In genomic region chr9:115841684-115842083, GRCm38 (mm10) we compare ENCODE assay signal across 22 mouse cellular contexts.
"Had no signal": no experiment of that assay in that cellular context is flagged by ENCODE, and none has a peak within 500 bp of the region (broad histone marks: within the 10 kb centered on the region; RNA-seq: fewer than 3 reads in every experiment).

No protein-coding gene starts in this region.

- H3K27ac ChIP-seq: kidney, postnatal 0 days; layer of hippocampus, adult 2 months; limb, embryonic 10.5 days; limb, embryonic 13.5 days; liver, embryonic 13.5 days; macrophage; midbrain, embryonic 12.5 days; midbrain, embryonic 15.5 days; neural tube, embryonic 12.5 days; neural tube, embryonic 15.5 days; stomach, postnatal 0 days had no signal

- H3K9ac ChIP-seq: limb, embryonic 13.5 days; liver, embryonic 13.5 days; lung, embryonic 14.5 days; midbrain, embryonic 12.5 days; midbrain, embryonic 15.5 days; neural tube, embryonic 12.5 days; neural tube, embryonic 15.5 days had no signal

- DNase-seq: kidney, postnatal 25 days; layer of hippocampus, adult 9-11 months; liver; liver, embryonic 13.5 days; lung, embryonic 14.5 days; right cerebral cortex, adult 18-20 months; right cerebral cortex, postnatal 14 days; right cerebral cortex, postnatal 4 days; thymus, adult 2 months; thymus, postnatal 14 days; thymus, postnatal 4 days had no signal

- H3K4me3 ChIP-seq: layer of hippocampus, adult 2 months; limb, embryonic 10.5 days; limb, embryonic 13.5 days; liver, embryonic 13.5 days; midbrain, embryonic 12.5 days; midbrain, embryonic 15.5 days; neural tube, embryonic 12.5 days; neural tube, embryonic 15.5 days had no signal

- H3K9me3 ChIP-seq: limb, embryonic 10.5 days; limb, embryonic 13.5 days; liver, embryonic 13.5 days; midbrain, embryonic 12.5 days; midbrain, embryonic 15.5 days; neural tube, embryonic 12.5 days; neural tube, embryonic 15.5 days had no signal

- H3K4me1 ChIP-seq: limb, embryonic 10.5 days; limb, embryonic 13.5 days; liver, embryonic 13.5 days; midbrain, embryonic 15.5 days had no signal

- H3K4me2 ChIP-seq: limb, embryonic 13.5 days; liver, embryonic 13.5 days; lung, embryonic 14.5 days; midbrain, embryonic 12.5 days; midbrain, embryonic 15.5 days; neural tube, embryonic 12.5 days; neural tube, embryonic 15.5 days had no signal

- H3K27me3 ChIP-seq: limb, embryonic 13.5 days; liver, embryonic 13.5 days; midbrain, embryonic 12.5 days; midbrain, embryonic 15.5 days; neural tube, embryonic 12.5 days; neural tube, embryonic 15.5 days had no signal

- H3K36me3 ChIP-seq: limb, embryonic 10.5 days; limb, embryonic 13.5 days; liver, embryonic 13.5 days; midbrain, embryonic 12.5 days; midbrain, embryonic 15.5 days; neural tube, embryonic 12.5 days; neural tube, embryonic 15.5 days had no signal

- ATAC-seq: lung, postnatal 0 days; midbrain, embryonic 15.5 days had no signal
